Mouse (Mus musculus): ENCODE data around the gene Ddx1. TPM values are rescaled to one million over a fixed set of nuclear protein-coding genes. Genes with fewer than 3 reads are reported as not detected.

Ddx1 gene
- polyA plus RNA-seq, 1 experiment = 12.1 TPM

DNA sequence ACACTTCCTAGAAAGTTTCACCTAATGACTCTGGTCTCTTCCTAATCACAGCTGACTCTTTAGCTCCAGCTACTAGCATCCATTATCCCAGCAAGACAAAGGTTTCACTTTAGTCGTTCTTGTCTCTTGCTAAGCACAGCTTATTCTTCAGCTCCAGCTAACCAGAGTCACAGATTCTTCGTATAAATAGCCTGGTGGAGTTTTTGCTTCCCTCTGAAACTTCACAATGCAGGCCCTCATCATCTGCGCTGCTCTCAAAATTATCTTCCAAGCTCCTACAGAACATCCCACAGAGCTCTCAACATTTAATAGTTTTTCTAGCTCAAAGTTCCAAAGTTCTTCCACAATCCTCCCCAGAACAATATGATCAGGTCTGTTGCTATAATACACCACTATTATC is 43.3 kb downstream of the Ddx1 start:
- 91% methylated on average over 3 of the region's 3 CpGs for WGBS
- Histone ChIP-seq H3K4me3 (ENCODE audit: insufficient read depth, low read depth, low read length) (no peak overlapping the region), H3K4me1 (ENCODE audit: control insufficient read depth, insufficient read depth, low read length) (peaks cover 27% of the 10 kb centered on the region), H3K36me3 (ENCODE audit: control insufficient read depth, insufficient read depth, low read length) (no peaks in the 10 kb centered on the region), H3K27ac (ENCODE audit: insufficient read depth, low read depth, low read length) (no peak overlapping the region), H3K27me3 (replicated peaks; ENCODE audit: control insufficient read depth, insufficient read depth, low read length) (no peaks in the 10 kb centered on the region)
- TF ChIP-seq CTCF (conservative IDR thresholded peaks at IDR 0.05; ENCODE audit: insufficient read depth, insufficient read length, low read depth, low read length) (no peak), POLR2A (IDR thresholded peaks at IDR 0.05; ENCODE audit: low read depth, low read length) (no peak)
- DNase-seq = no peak

DNA sequence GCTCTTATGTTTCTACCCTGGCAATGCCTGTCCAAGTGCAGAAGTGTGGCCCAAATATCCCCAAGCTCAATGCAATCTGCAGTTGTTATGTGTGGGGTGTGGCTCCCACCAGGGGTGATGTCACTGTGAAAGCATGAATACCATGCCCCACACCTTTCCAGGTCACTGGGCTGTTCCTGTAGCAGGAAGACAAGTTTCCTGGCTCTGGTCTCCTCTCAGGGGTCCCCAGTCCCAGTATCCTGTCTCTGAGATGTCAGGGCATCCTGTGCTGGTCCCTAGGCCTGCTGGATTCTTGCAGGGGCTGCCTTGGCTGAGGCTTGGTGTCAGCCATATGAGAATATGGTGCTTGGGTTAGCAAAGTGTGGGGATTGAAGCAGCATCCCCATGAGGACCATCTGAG is 46.7 kb downstream of the Ddx1 start:
- H3K27ac ChIP-seq (ENCODE audit: insufficient read depth, low read depth, low read length) = no peak overlapping the region
- no peaks in the 10 kb centered on the region for H3K27me3 ChIP-seq (replicated peaks; ENCODE audit: control insufficient read depth, insufficient read depth, low read length)
- H3K4me3 ChIP-seq (ENCODE audit: insufficient read depth, low read depth, low read length) = no peak overlapping the region
- TF ChIP-seq CTCF (conservative IDR thresholded peaks at IDR 0.05; ENCODE audit: insufficient read depth, insufficient read length, low read depth, low read length) = no peak
- TF ChIP-seq POLR2A (IDR thresholded peaks at IDR 0.05; ENCODE audit: low read depth, low read length) = no peak
- DNase-seq = no peak
- H3K4me1 ChIP-seq (ENCODE audit: control insufficient read depth, insufficient read depth, low read length) = peaks cover 2% of the 10 kb centered on the region; the same call in 1 of the 2 replicates
- no peaks in the 10 kb centered on the region for H3K36me3 ChIP-seq (ENCODE audit: control insufficient read depth, insufficient read depth, low read length)

DNA sequence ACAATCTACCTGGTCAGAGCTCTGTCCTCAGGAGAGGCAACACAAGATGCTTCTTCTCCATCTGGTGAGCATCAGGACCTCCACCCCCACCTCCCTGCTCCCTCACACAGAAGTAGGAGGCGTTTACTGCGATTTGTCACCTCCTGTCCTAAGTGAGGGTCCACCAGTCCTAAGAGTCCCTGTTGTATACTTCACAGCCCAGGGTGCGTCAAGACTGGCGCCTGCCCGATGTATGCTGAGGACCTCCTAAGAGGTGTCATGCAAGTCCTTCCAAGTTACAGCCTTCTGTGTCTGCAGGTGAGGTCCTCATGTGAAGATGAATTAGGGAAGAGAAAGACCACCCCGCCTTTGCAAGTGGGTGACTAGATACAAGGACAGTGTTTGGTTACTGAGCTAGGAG is 48.4 kb downstream of the Ddx1 start:
- DNase-seq = no peak
- TF ChIP-seq CTCF (conservative IDR thresholded peaks at IDR 0.05; ENCODE audit: insufficient read depth, insufficient read length, low read depth, low read length) (no peak), POLR2A (IDR thresholded peaks at IDR 0.05; ENCODE audit: low read depth, low read length) (no peak)
- H3K4me1 ChIP-seq (ENCODE audit: control insufficient read depth, insufficient read depth, low read length) = no peaks in the 10 kb centered on the region
- H3K27ac ChIP-seq (ENCODE audit: insufficient read depth, low read depth, low read length) = no peak overlapping the region
- H3K27me3 ChIP-seq (replicated peaks; ENCODE audit: control insufficient read depth, insufficient read depth, low read length) = no peaks in the 10 kb centered on the region
- 85% methylated on average over 6 of the region's 6 CpGs for WGBS
- H3K36me3 ChIP-seq (ENCODE audit: control insufficient read depth, insufficient read depth, low read length) = no peaks in the 10 kb centered on the region
- no peak overlapping the region for H3K4me3 ChIP-seq (ENCODE audit: insufficient read depth, low read depth, low read length)

DNA sequence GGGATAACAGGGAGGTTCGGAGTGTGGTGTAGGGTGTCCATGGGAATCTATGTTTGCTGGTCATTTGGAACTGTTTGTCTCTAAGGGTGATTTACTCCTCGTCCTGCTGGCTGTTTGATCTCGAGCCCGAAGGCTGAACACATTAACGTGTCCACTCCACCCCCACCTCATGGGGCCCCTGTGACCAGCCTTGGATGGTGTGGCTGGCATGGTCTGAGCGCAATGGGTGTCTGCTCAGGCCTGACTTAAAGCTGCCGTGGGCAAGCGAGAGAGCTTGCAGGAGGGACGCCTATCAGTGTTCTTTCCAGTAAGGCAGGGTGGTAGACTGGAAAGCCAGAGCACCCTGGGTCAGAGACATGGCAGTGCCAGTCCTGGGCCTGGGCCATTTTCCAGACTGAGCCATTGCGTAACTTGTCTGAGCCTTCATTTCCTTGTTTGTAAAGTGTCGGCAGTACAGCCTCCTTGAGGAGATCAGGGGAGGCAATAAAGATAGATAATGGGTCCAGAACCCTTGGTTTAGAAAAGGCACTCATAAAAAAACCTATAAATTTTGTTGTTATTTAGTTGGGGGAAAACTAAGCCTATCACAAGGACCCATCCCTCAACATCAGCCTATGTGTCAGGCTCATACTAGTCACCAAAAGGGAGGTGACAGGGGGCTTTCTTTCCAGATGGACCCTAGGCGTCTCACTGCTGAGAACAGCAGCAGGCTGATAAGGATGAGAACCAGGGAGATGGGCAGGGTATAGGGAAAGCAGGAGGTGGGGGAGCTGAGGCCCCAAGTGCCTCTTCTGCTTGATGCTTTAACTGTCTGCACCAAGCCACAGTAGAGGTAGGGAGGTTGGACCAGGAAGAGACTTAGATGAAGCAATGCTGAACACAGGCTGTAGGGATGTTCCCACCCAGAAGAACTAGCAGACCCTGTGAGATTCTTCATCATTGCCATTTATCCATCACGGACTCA is 49.4 kb downstream of the Ddx1 start:
- TF ChIP-seq POLR2A (IDR thresholded peaks at IDR 0.05; ENCODE audit: low read depth, low read length) = no peak
- TF ChIP-seq CTCF (conservative IDR thresholded peaks at IDR 0.05; ENCODE audit: insufficient read depth, insufficient read length, low read depth, low read length) = no peak
- Histone ChIP-seq H3K4me1 (ENCODE audit: control insufficient read depth, insufficient read depth, low read length) (no peaks in the 10 kb centered on the region), H3K36me3 (ENCODE audit: control insufficient read depth, insufficient read depth, low read length) (no peaks in the 10 kb centered on the region), H3K27me3 (replicated peaks; ENCODE audit: control insufficient read depth, insufficient read depth, low read length) (no peaks in the 10 kb centered on the region), H3K4me3 (ENCODE audit: insufficient read depth, low read depth, low read length) (no peak overlapping the region), H3K27ac (ENCODE audit: insufficient read depth, low read depth, low read length) (no peak overlapping the region)
- DNase-seq = peak; percentile 32
- whole genome bisulfite sequencing = 67% methylated on average over 13 of the region's 13 CpGs

DNA sequence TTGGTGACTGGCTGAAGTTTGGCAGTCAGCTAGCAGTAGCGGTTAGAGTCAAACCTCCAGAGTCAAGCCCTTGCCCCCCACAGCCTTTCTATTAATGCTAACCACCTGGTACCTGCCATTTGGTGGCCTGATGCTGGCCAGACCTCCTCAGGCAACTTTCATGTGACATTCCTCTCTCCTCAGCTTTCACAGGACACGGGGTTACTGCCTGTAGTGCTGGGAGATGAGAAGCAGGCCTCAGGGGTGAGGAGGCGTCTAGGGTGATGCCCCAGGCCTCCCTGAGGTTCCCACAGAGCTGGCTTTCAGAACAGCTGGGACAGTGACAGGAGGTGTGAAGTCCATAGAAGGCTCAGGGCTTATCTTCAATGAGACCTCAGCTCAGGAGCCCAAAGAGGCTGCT is 50.9 kb downstream of the Ddx1 start:
- 76% methylated on average over 3 of the region's 3 CpGs for WGBS
- no peak for DNase-seq
- H3K4me3 ChIP-seq (ENCODE audit: insufficient read depth, low read depth, low read length) = no peak overlapping the region
- no peaks in the 10 kb centered on the region for H3K27me3 ChIP-seq (replicated peaks; ENCODE audit: control insufficient read depth, insufficient read depth, low read length)
- no peak overlapping the region for H3K27ac ChIP-seq (ENCODE audit: insufficient read depth, low read depth, low read length)
- no peaks in the 10 kb centered on the region for H3K4me1 ChIP-seq (ENCODE audit: control insufficient read depth, insufficient read depth, low read length)
- TF ChIP-seq CTCF (conservative IDR thresholded peaks at IDR 0.05; ENCODE audit: insufficient read depth, insufficient read length, low read depth, low read length) (no peak), POLR2A (IDR thresholded peaks at IDR 0.05; ENCODE audit: low read depth, low read length) (no peak)
- no peaks in the 10 kb centered on the region for H3K36me3 ChIP-seq (ENCODE audit: control insufficient read depth, insufficient read depth, low read length)

DNA sequence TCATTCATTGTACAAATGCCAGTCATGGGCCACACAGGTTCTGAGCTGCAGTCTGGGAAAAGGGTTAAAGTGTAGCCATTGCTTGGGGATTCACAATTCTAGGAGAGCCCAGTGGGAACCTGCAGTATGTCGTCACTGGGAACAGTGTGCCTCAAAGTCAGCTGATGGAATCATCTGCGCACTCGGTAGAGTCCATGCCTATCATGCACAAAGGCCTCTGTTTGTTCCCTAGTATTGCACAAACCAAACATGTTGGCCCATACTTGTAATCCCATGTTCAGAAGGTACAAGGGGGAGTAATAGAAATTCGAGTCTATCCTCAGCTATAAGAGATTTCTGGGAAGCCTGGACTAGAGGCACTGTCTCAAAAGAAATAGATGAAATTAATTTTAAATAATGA is 52.9 kb downstream of the Ddx1 start:
- DNase-seq = no peak
- Histone ChIP-seq H3K4me3 (ENCODE audit: insufficient read depth, low read depth, low read length) (no peak overlapping the region), H3K27ac (ENCODE audit: insufficient read depth, low read depth, low read length) (no peak overlapping the region), H3K36me3 (ENCODE audit: control insufficient read depth, insufficient read depth, low read length) (no peaks in the 10 kb centered on the region), H3K27me3 (replicated peaks; ENCODE audit: control insufficient read depth, insufficient read depth, low read length) (no peaks in the 10 kb centered on the region), H3K4me1 (ENCODE audit: control insufficient read depth, insufficient read depth, low read length) (no peaks in the 10 kb centered on the region)
- WGBS = 85% methylated on average over 4 of the region's 4 CpGs
- no peak for TF ChIP-seq CTCF (conservative IDR thresholded peaks at IDR 0.05; ENCODE audit: insufficient read depth, insufficient read length, low read depth, low read length)
- no peak for TF ChIP-seq POLR2A (IDR thresholded peaks at IDR 0.05; ENCODE audit: low read depth, low read length)

DNA sequence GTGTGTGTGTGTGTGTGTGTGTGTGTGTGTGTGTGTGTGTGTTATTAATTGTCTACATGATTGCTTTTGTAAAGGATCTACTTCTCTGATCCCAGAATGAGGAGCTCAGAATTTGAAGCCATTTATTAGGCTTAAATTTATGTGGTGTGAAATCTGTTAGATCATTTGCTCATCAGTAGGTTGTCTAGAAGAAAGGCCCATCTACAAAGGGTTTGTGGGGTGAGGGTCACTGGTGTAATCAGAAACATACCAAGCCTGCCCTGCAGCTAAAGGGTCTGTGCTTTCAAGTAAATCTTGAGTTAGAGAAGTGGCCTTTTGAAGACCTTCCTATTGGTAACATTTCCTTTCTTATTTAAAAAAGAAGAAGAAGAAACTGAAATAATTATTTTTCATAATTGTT is 53.5 kb downstream of the Ddx1 start:
- no peaks in the 10 kb centered on the region for H3K4me1 ChIP-seq (ENCODE audit: control insufficient read depth, insufficient read depth, low read length)
- no peak for DNase-seq
- TF ChIP-seq CTCF (conservative IDR thresholded peaks at IDR 0.05; ENCODE audit: insufficient read depth, insufficient read length, low read depth, low read length) = no peak
- TF ChIP-seq POLR2A (IDR thresholded peaks at IDR 0.05; ENCODE audit: low read depth, low read length) = no peak
- no peaks in the 10 kb centered on the region for H3K27me3 ChIP-seq (replicated peaks; ENCODE audit: control insufficient read depth, insufficient read depth, low read length)
- H3K27ac ChIP-seq (ENCODE audit: insufficient read depth, low read depth, low read length) = no peak overlapping the region
- H3K4me3 ChIP-seq (ENCODE audit: insufficient read depth, low read depth, low read length) = no peak overlapping the region
- H3K36me3 ChIP-seq (ENCODE audit: control insufficient read depth, insufficient read depth, low read length) = no peaks in the 10 kb centered on the region
